In genomic region chr14:56617470-56617869, GRCm38 (mm10) we compare ENCODE assay signal across 16 mouse cellular contexts.
"Had no signal": no experiment of that assay in that cellular context is flagged by ENCODE, and none has a peak within 500 bp of the region (broad histone marks: within the 10 kb centered on the region; RNA-seq: fewer than 3 reads in every experiment).

No protein-coding gene starts in this region.

- H3K4me2 ChIP-seq: liver, embryonic 12.5 days; lung, embryonic 15.5 days; midbrain, embryonic 12.5 days; neural tube, embryonic 12.5 days; stomach, embryonic 15.5 days had no signal

- H3K4me3 ChIP-seq: liver, embryonic 12.5 days; lung, embryonic 15.5 days; megakaryocyte, embryonic 14.5 days; midbrain, embryonic 12.5 days; neural tube, embryonic 12.5 days; stomach, embryonic 15.5 days had no signal

- ATAC-seq: liver, embryonic 12.5 days; midbrain, embryonic 16.5 days had no signal

- H3K27ac ChIP-seq: liver, embryonic 12.5 days; liver, embryonic 14.5 days; lung, embryonic 15.5 days; macrophage; midbrain, embryonic 12.5 days; neural tube, embryonic 12.5 days; stomach, embryonic 15.5 days; stomach, postnatal 0 days had no signal

- DNase-seq: liver; midbrain, embryonic 14.5 days; right cerebral cortex, postnatal 14 days; thymus, adult 2 months; thymus, postnatal 25 days; thymus, postnatal 4 days had no signal

- H3K36me3 ChIP-seq: midbrain, embryonic 12.5 days; neural tube, embryonic 12.5 days had no signal

- H3K4me1 ChIP-seq: liver, embryonic 12.5 days; lung, embryonic 15.5 days; megakaryocyte, embryonic 14.5 days; midbrain, embryonic 12.5 days; neural tube, embryonic 12.5 days; stomach, embryonic 15.5 days had no signal

- H3K27me3 ChIP-seq: liver, embryonic 12.5 days; lung, embryonic 15.5 days; megakaryocyte, embryonic 14.5 days; midbrain, embryonic 12.5 days; neural tube, embryonic 12.5 days; stomach, embryonic 15.5 days had no signal

- H3K9ac ChIP-seq: liver, embryonic 12.5 days; liver, embryonic 14.5 days; lung, embryonic 15.5 days; midbrain, embryonic 12.5 days; neural tube, embryonic 12.5 days; stomach, embryonic 15.5 days had no signal

- H3K9me3 ChIP-seq: liver, embryonic 12.5 days; lung, embryonic 15.5 days; megakaryocyte, embryonic 14.5 days; midbrain, embryonic 12.5 days; neural tube, embryonic 12.5 days; stomach, embryonic 15.5 days had no signal
